Mouse (Mus musculus): ENCODE measurements around the gene Nup188. TPM values are rescaled to one million over a fixed set of nuclear protein-coding genes. Genes with fewer than 3 reads are reported as not detected.
A peak's percentile ranks its signal among the peaks of the same experiment; 100 is the strongest.

Gene Nup188
- total RNA-seq, 4 experiments from 2014 or later, result 6.0 to 8.8 (median 7.2) TPM

- DNase-seq (ENCODE audit: low spot score in 2 of 2), result no peak
Measured at GRCm38 (mm10) chr2:30256616-30257350, 29.4 kb upstream of the Nup188 start.

DNA sequence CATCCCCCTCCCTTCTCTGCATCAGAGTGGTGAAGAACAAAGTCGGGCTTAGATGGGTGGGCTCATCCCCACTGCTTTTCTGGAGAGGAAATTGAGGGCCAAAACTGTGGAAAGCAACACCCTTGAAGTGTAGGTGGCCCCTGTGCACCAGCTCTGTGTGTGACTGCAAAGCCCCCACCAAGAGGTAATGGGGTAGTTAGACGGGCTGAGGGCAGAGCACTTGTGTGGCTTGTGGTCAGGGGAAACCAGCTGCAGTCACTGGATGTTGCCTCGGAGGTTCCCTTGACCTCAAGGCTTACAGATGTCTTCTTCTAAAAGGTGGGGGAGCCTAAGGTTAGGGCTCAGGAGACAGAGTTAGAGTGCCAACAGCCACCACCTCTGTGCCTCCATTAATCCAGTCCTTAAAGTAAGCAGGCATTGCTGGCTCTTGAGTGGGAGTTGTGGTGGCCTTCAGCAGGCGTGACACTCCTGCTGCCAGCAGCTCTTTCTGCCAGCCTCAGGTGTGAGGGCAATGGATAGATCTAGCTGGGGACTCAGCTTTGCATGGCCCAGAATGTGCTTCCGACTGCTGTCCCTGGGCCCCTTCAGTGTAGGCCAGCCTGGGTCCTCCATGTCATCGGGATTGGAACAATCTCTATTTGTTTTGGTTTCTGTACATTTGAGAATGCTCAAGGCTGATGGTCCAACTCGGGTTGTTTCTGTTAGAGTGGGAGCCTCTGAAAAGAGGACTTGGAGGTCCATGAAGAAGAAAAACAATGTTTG, 28.3 kb upstream of the Nup188 start:
- DNase-seq (ENCODE audit: low spot score in 2 of 2), result no peak

GRCm38 (mm10) chr2:30258600-30258999, 27.6 kb upstream of the Nup188 start:
- DNase-seq (ENCODE audit: low spot score in 2 of 2), result no peak

DNA sequence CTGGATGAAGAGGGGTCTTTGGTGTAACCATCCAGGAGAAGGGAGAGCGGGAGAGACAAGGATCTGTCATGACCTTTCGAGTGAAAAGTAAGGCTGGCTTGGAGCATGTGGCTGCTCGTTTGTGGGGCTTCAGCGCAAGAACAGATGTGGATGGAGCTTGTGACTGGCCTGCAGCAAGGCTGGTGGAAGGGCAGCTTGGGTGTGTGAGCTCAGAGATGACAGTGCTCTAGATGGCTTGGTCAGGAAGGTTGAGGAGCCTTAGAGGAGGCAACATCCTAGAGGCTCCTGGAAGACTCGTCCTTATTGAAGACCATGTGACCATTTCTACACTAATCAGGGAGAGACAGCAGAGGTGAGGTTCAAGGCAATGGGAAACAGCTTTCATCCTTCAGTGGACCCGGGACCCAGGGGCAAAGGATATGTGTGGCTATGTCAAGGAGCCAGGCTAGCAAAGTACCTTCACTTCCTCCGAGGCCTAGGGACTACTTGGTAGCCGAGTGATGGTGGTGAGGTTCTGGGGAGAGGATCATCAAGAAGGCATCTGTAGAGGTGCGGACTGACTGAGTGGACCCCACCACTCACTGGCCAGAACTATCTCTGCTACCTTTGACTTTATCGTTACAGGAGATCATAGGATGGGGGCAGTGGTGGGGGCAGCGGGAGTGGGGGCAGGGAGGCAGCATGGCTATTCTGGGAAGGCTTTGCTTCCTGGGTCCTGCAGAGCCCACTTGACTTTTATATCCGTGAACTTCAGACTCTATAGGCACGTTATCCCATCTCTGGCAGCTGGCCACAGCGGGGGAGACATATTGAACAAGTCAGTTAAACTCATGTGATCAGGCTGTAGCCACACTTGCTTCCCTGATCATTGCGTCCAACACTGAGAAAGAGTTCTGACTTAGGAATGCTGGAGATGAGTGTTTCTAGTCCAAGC, 26.8 kb upstream of the Nup188 start:
- no peak for DNase-seq (ENCODE audit: low spot score in 2 of 2)

DNA sequence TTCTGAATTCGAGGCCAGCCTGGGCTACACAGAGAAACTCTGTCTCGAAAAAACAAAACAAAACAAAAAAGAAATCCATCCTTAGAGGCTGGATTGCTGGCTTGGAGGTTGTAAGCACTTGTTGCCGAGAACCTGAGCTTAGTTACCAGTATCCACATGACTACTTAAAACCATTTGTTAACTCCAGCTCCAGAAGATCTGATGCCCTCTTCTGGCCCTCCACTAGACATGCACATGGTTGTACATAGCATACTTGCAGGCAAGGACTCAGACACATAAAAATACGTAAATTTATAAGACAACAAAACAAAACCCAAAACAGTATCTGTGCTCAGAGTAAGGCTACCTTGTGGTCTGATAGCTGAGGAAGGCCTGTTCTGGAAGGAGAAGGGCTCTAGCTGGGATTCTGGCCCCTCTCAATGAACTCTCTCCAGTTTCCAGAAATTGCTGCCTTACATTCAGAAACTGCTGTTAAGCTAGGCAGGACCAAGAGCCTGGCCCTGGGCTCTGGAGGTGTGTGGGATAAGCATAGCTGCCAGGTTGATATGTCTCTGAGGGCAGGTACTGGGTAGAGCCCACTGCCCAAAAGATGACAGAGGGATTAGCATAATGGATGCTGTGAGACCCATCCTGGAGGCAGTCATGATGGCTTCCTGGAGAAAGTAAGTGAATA, 25.0 kb upstream of the Nup188 start:
- DNase-seq (ENCODE audit: low spot score in 2 of 2), result no peak

- no peak for DNase-seq (ENCODE audit: low spot score in 2 of 2)
Measured at GRCm38 (mm10) chr2:30261921-30262839, 24.0 kb upstream of the Nup188 start.

DNA sequence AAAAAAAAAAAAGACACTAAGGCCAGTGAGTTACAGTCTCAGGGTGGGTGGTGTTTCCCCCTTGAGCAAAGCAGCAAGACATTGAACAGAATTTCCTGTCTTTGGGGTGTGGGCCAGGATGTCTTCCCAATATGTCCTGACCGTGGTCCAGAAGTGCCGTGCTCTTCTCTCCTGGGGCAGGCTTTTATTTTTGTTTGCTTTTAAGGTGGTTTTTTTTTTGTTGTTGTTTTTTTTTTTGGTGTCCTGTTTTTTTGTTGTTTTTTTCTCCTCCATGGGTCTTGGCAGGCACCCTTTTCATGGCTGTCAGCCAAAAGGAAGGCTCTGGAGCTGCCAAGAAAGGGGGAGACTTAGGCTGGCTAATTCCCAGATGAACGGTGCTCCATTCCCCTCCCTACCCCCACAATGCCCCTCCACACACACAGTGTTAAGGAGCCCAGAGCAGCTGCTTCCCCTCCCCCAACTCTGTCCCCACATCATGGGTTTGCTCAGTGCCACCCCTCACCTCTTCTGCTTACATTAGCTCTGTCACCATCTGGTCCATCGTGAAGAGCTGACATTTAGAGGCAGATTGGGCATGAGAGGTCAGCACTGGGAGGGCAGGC, 23.3 kb upstream of the Nup188 start:
- no peak for DNase-seq (ENCODE audit: low spot score in 2 of 2)

GRCm38 (mm10) chr2:30263811-30264210, 22.4 kb upstream of the Nup188 start:
- DNase-seq (ENCODE audit: low spot score in 2 of 2), result no peak

DNA sequence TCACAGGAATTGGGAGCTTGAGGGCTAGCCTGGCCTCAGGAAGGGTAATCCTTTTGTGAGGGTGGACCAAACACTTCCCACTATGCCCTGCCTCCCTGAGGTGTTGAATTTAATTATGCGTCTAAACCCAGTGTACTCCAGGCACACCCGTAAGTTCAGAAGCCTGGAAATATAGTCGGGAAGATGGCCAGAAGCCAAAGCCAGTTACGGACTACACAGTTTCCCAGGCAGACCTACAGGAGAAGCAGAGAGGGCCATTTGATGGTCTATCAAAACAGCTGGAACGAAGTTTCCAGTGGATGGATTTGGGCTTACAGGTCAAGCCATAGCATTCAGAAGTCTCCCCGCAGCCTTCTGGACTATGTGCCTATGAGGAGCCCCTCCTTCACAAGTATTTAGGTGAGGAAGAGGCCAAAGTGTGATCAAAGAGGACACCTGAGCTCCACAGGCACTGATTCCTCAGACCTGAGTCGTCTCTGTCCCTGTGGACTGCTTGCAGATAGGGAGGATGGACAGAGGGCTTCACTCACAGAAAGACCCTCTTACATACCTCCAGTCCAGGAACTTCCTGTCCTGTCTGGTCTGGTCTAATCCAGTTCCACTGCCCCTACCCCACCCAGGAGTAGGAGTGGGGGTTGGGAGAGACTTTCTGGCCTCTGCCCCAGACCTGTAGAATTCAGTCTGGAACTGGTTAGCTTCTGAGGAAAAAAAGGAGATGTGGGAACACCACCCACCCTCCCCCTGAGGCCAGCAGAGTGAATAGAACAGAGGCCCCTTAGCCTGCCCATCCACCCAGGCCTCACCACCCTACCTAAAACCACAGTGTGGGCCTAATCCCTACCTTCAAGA, 21.3 kb upstream of the Nup188 start:
- DNase-seq (ENCODE audit: low spot score in 2 of 2), result no peak

DNA sequence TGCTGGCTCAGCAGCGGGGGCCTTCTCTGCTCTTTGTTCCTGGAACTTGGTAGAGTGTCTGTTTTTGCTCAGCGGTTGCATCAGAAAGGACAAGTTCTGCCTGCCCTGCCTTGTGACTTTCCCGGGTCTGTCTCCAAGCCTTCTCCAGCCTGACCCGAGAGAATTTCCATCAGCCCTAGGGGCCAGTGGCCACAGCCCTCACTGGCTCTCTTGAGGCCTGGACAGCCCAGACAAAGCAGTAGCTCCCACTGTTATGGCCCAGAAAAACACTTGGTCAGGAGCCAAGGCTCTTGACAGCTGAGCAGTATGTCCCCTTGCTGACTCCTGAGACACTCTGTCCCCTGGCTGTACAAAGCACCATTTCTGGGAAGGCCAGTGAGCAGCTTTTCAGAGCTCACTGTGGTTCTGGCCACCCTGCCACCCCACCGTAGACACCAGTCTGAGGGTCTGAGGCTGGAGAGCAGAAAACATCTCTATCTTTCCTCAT, 20.4 kb upstream of the Nup188 start, which contains the start of gene Phyhd1:
TSS of gene Phyhd1 (plus strand) at position 437 of the 487 bp plus-strand sequence.
- DNase-seq (ENCODE audit: low spot score in 2 of 2), result peak; percentile 62 to 73

DNA sequence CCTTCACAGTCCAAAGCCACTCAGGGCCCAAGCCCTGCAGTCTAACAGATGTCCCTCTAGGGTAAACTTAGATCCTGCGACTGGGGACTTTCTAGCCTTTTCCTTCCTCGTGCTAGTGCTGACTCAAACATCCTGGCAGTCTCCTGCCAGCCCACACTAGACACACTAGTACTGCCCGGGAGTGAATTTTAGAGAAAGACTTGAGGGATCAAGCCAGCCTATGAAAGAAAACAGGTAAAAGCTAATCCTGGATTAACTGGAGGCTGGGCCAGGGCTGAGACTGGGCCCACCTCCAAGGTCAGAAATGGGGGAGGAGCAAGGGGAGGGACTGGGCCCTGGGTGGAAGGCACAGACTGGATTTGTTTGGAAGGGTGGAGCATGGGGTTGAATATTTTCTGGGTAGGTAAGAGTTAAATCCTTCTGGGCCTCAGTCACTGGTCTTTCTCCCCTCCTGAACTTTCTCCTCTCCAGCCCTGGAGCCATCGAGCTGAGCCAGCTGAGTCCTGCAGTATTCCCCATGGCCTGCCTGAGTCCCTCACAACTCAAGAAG, 19.7 kb upstream of the Nup188 start:
- DNase-seq (ENCODE audit: low spot score in 2 of 2), result peak; percentile 55 to 62

GRCm38 (mm10) chr2:30267466-30267865, 18.7 kb upstream of the Nup188 start:
- DNase-seq (ENCODE audit: low spot score in 2 of 2), result no peak

DNA sequence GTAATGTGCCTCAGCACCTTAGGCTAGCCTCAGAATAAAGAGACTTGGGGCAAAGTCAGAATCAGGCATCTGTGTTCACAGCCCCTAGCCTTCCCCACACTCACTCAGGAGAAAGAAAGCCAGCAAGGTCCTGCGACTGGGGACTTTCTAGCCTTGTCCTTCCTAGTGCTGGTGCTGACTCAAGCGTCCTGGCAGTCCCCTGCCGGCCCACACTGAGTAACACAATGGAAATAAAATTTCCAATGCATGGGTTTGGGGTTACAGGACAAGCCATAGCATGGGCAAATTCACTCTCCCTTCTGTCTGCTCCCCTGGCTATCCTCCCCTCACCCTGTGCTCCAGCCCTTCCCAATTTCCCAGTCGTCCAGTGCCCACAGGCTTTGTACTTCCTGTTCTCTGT, 17.8 kb upstream of the Nup188 start:
- DNase-seq (ENCODE audit: low spot score in 2 of 2), result no peak

GRCm38 (mm10) chr2:30269241-30269990, 16.8 kb upstream of the Nup188 start:
- no peak for DNase-seq (ENCODE audit: low spot score in 2 of 2)

- peak; percentile 46 to 49 for DNase-seq (ENCODE audit: low spot score in 2 of 2)
Measured at GRCm38 (mm10) chr2:30270134-30270533, 16.1 kb upstream of the Nup188 start.

DNA sequence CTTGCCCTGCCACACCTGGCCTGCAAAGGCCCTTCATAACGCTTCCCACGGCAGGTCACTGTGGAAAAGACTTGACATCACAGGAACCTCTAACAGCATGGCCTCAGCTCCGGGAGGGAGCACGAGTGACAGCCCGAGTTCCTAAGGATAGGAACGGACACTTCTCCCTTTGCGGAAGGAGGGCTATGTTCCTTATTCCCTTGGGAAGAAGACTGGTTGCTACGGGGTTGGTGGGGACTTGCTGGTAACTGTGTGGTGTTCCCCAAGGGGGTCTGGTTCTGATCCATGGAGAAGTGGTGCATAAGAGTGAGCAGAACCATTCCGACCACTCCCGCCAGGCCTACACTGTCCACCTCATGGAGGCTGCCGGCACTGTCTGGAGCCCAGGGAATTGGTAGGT, 5.5 kb upstream of the Nup188 start, which contains the start of gene Gm28038:
TSS of gene Gm28038 (plus strand) at position 301 of the 400 bp plus-strand sequence.
- DNase-seq (ENCODE audit: low spot score in 2 of 2), result no peak

DNA sequence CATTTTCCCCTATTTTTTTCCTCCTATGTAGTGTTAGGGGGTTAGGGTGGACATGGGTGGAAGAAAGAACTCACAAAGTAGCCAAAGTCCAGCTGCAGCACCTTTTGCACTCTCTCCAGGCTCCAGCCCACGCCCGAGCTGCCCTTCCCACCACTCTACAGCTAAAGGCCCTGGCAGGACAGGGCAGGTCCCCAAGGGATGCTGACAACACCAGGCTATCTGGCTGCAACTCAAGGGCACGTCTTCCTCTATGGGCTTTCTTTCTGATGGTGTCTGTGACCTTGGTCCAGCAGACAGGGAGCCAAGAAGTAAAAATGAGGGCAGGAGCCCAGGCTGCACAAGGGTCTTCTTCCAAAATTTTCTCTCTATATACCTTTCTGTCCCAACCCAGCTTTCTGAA, 4.5 kb upstream of the Nup188 start:
- DNase-seq (ENCODE audit: low spot score in 2 of 2), result no peak

Data from gastrocnemius, adult 8-10 months (tissue).